Mouse (Mus musculus) erythroblast, embryonic 14.5 days (primary cell): ENCODE results near the gene March1.

Experiments
- GATA1 ChIP-seq: IDR thresholded peaks from 2 replicates; pipeline ENCODE4 v1.6.1; 2012; ENCODE audit warnings: low read length, inconsistent platforms, mixed read lengths
- TAL1 ChIP-seq: IDR thresholded peaks from 3 replicates; pipeline ENCODE4 v1.6.1; 2012; ENCODE audit warnings: low read length, inconsistent platforms, mixed read lengths

- TF ChIP-seq TAL1 (no peak), GATA1 (no peak)
These were observed 815.9 kb downstream of the March1 start for GRCm38 (mm10) chr8:66433577-66433976.
